Comparison of ENCODE assay signal across 8 mouse cellular contexts in the genomic region with DNA sequence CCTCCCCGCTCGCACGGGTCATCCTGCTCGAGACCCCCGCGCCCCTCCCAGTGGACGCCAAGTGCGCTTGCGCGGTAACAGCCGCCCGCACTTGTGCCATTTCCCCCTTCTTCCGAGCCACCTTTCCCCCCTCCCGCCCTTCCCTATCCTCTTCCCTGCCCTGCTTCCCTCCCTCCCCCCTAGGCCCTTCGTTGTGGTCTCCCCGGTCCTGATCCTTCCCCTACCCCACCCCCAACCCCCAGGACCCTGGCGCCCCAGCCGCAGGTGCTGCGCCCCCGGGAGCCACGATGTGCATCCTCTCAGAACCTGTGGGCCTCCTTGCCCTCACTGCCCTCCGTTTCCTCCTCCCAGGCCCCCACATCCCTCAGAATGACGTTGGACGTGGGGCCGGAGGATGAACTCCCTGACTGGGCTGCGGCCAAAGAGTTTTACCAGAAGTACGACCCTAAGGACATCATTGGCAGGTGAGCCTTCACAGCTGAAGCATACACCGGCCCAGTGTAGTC. TPM values are rescaled to one million over a fixed set of nuclear protein-coding genes. Genes with fewer than 3 reads are reported as not detected.
DNase-seq lines count a peak whose midpoint lies in the region; ATAC-seq and TF ChIP-seq lines count a peak whose summit lies in the region.

No protein-coding gene starts in this region.

- WGBS in cerebellum, adult 2 months: under 1% methylated on average over 26 of the region's 28 CpGs
- WGBS in thymus, adult 2 months: 1% methylated on average over 26 of the region's 28 CpGs
- under 1% methylated on average over 23 of the region's 28 CpGs for WGBS in heart, postnatal 0 days
- WGBS in liver, postnatal 0 days (ENCODE audit: insufficient replicate concordance): 2% methylated on average over 26 of the region's 28 CpGs

- peak overlapping the region; percentile 73 for H3K4me3 ChIP-seq in cerebellum, adult 2 months (replicated peaks; ENCODE audit: insufficient read depth, low read depth, low read length)
- H3K4me3 ChIP-seq in thymus, adult 2 months (ENCODE audit: control insufficient read depth, insufficient read depth, low read length): peak overlapping the region; percentile 70
- H3K4me3 ChIP-seq in heart, postnatal 0 days (ENCODE audit: low read depth, low read length): peak overlapping the region; percentile 80
- peak overlapping the region; percentile 85 for H3K4me3 ChIP-seq in liver, postnatal 0 days (ENCODE audit: low read depth, low read length)

- H3K9ac ChIP-seq in heart, postnatal 0 days (replicated peaks; ENCODE audit: low read depth, low read length): peak overlapping the region; percentile 83
- H3K9ac ChIP-seq in liver, postnatal 0 days (replicated peaks): peak overlapping the region; percentile 89

- peaks cover 5% of the 10 kb centered on the region; the same call in 1 of the 2 replicates for H3K4me1 ChIP-seq in cerebellum, adult 2 months (ENCODE audit: control insufficient read depth, insufficient read depth, low read length)
- H3K4me1 ChIP-seq in thymus, adult 2 months (replicated peaks; ENCODE audit: control insufficient read depth, insufficient read depth, low read length): peaks cover 10% of the 10 kb centered on the region
- H3K4me1 ChIP-seq in heart, postnatal 0 days (ENCODE audit: control insufficient read depth, insufficient read depth): peaks cover 18% of the 10 kb centered on the region
- peaks cover 18% of the 10 kb centered on the region for H3K4me1 ChIP-seq in liver, postnatal 0 days (ENCODE audit: insufficient read depth)

- H3K4me2 ChIP-seq in heart, postnatal 0 days (ENCODE audit: low read depth, low read length): peak overlapping the region; percentile 97
- H3K4me2 ChIP-seq in liver, postnatal 0 days (ENCODE audit: low read depth, low read length): peak overlapping the region; percentile 97

- peaks cover 11% of the 10 kb centered on the region; the same call in 1 of the 2 replicates for H3K36me3 ChIP-seq in thymus, adult 2 months (ENCODE audit: control insufficient read depth, insufficient read depth, low read length)
- peaks cover 20% of the 10 kb centered on the region for H3K36me3 ChIP-seq in heart, postnatal 0 days (replicated peaks; ENCODE audit: control insufficient read depth, insufficient read depth, low read length)
- H3K36me3 ChIP-seq in liver, postnatal 0 days (replicated peaks; ENCODE audit: insufficient read depth, low read length): peaks cover 18% of the 10 kb centered on the region

- H3K27ac ChIP-seq in cerebellum, adult 2 months (ENCODE audit: insufficient read depth, low read length): peak overlapping the region; percentile 68
- H3K27ac ChIP-seq in thymus, adult 2 months (ENCODE audit: control insufficient read depth, insufficient read depth, low read length): peak overlapping the region; percentile 13; the same call in 1 of the 2 replicates
- H3K27ac ChIP-seq in heart, postnatal 0 days (ENCODE audit: low read depth): peak overlapping the region; percentile 73
- peak overlapping the region; percentile 86 for H3K27ac ChIP-seq in liver, postnatal 0 days (ENCODE audit: low read depth)

- no peaks in the 10 kb centered on the region for H3K9me3 ChIP-seq in heart, postnatal 0 days (replicated peaks; ENCODE audit: control insufficient read depth, low read length)
- H3K9me3 ChIP-seq in liver, postnatal 0 days (ENCODE audit: low read length): no peaks in the 10 kb centered on the region

- ATAC-seq in heart, postnatal 0 days (ENCODE audit: insufficient read depth, low read depth): no peak
- peak; percentile 35 for ATAC-seq in liver, postnatal 0 days
- ATAC-seq in megakaryocyte progenitor cell, adult 5-6 weeks (replicated peaks; ENCODE audit: poor library complexity): no peak

- H3K27me3 ChIP-seq in cerebellum, adult 2 months (ENCODE audit: control insufficient read depth, insufficient read depth, low read length): no peaks in the 10 kb centered on the region
- no peaks in the 10 kb centered on the region for H3K27me3 ChIP-seq in thymus, adult 2 months (ENCODE audit: control insufficient read depth, insufficient read depth, low read length)
- no peaks in the 10 kb centered on the region for H3K27me3 ChIP-seq in heart, postnatal 0 days (ENCODE audit: control insufficient read depth, insufficient read depth, low read length)
- no peaks in the 10 kb centered on the region for H3K27me3 ChIP-seq in liver, postnatal 0 days (ENCODE audit: insufficient read depth, low read length)

- TF ChIP-seq CTCF in cerebellum, adult 2 months (IDR thresholded peaks at IDR 0.05; ENCODE audit: borderline replicate concordance, insufficient read depth, low read depth, low read length): no peak
- no peak for TF ChIP-seq CTCF in thymus, adult 2 months (IDR thresholded peaks at IDR 0.05; ENCODE audit: borderline replicate concordance, control insufficient read depth, extremely low read depth, insufficient read depth, low read length, poor library complexity)
- no peak for TF ChIP-seq CTCF in heart, postnatal 0 days (IDR thresholded peaks at IDR 0.05; ENCODE audit: low read depth)
- no peak for TF ChIP-seq CTCF in liver, postnatal 0 days (IDR thresholded peaks at IDR 0.05; ENCODE audit: low read depth)

- TF ChIP-seq POLR2A in cerebellum, adult 2 months (IDR thresholded peaks at IDR 0.05; ENCODE audit: borderline replicate concordance, insufficient read depth, low read length): no peak
- TF ChIP-seq POLR2A in thymus, adult 2 months (IDR thresholded peaks at IDR 0.05; ENCODE audit: control insufficient read depth, extremely low read depth, insufficient read depth, low read length, poor library complexity): no peak

- DNase-seq in cerebellum, adult 2 months: peak; percentile 52 to 54
- DNase-seq in cerebellum, postnatal 4 days (ENCODE audit: low spot score in 2 of 2): no peak
- peak; percentile 41 for DNase-seq in thymus, adult 2 months
- DNase-seq in thymus, postnatal 0 days (ENCODE audit: low spot score): no peak
- DNase-seq in heart, postnatal 0 days (ENCODE audit: low spot score): no peak
- no peak for DNase-seq in liver, postnatal 0 days
- no peak for DNase-seq in layer of hippocampus, postnatal 14 days (ENCODE audit: low spot score in 2 of 2)

- TF ChIP-seq EP300 in heart, postnatal 0 days (IDR thresholded peaks at IDR 0.05; ENCODE audit: low read depth): no peak
- no peak for TF ChIP-seq EP300 in liver, postnatal 0 days (IDR thresholded peaks at IDR 0.05; ENCODE audit: low read depth)

RNA-seq across cellular contexts. Expression of a gene that starts 0.4 kb away (rescaled TPM):
- polyA plus RNA-seq in cerebellum, adult 2 months (2012; rRNA removed): 159 and 161 TPM in 2 replicates
- polyA plus RNA-seq in thymus, adult 2 months (2012; rRNA removed): 193 and 202 TPM in 2 replicates
- 55.2 and 62.1 TPM in 2 replicates for polyA plus RNA-seq in thymus, postnatal 0 days (2015; fragmentation: Nextera tagmentation; extraction: Ambion mirVana)
- total RNA-seq in heart, postnatal 0 days (2014; rRNA removed; ENCODE audit: low replicate concordance): 27.3 and 44.1 TPM in 2 replicates
- 22.2 and 23.1 TPM in 2 replicates for polyA plus RNA-seq in heart, postnatal 0 days (2015; fragmentation: Nextera tagmentation; extraction: Ambion mirVana)
- polyA plus RNA-seq in liver, postnatal 0 days (2015; fragmentation: Nextera tagmentation; extraction: Ambion mirVana): 14.5 and 17.0 TPM in 2 replicates
- 10 to 100 TPM; 79.5 to 83.7 TPM for total RNA-seq in layer of hippocampus, postnatal 14 days (2021)
- 27.1 and 32.3 TPM in 2 replicates for total RNA-seq in megakaryocyte progenitor cell, adult 5-6 weeks (2015)
- 26.7 and 29.2 TPM in 2 replicates for total RNA-seq in megakaryocyte progenitor cell, adult 5-6 weeks (2017)

RNA-seq across cellular contexts. Expression of a gene that starts 12.4 kb away (rescaled TPM):
- not detected in 2 replicates for polyA plus RNA-seq in cerebellum, adult 2 months (2012; rRNA removed)
- polyA plus RNA-seq in thymus, adult 2 months (2012; rRNA removed): 12.5 and 12.8 TPM in 2 replicates
- 10.8 and 16.1 TPM in 2 replicates for polyA plus RNA-seq in thymus, postnatal 0 days (2015; fragmentation: Nextera tagmentation; extraction: Ambion mirVana)
- total RNA-seq in heart, postnatal 0 days (2014; rRNA removed; ENCODE audit: low replicate concordance): not detected in 2 replicates
- polyA plus RNA-seq in heart, postnatal 0 days (2015; fragmentation: Nextera tagmentation; extraction: Ambion mirVana): 2.6 and 3.3 TPM in 2 replicates
- 3.3 and 3.5 TPM in 2 replicates for polyA plus RNA-seq in liver, postnatal 0 days (2015; fragmentation: Nextera tagmentation; extraction: Ambion mirVana)
- total RNA-seq in layer of hippocampus, postnatal 14 days (2021): 1 to 10 TPM in 1 of 2 experiments, under 1 TPM in 1; 0.94 to 2.2 TPM
- 1.7 TPM in 1 of 2 replicates, not detected in the other for total RNA-seq in megakaryocyte progenitor cell, adult 5-6 weeks (2015)
- 2.3 and 2.5 TPM in 2 replicates for total RNA-seq in megakaryocyte progenitor cell, adult 5-6 weeks (2017)

RNA-seq across cellular contexts. Expression of a gene that starts 14.8 kb away (rescaled TPM):
- 10.1 and 12.2 TPM in 2 replicates for polyA plus RNA-seq in cerebellum, adult 2 months (2012; rRNA removed)
- 1.5 and 2.9 TPM in 2 replicates for polyA plus RNA-seq in thymus, adult 2 months (2012; rRNA removed)
- polyA plus RNA-seq in thymus, postnatal 0 days (2015; fragmentation: Nextera tagmentation; extraction: Ambion mirVana): 2.8 and 3.5 TPM in 2 replicates
- total RNA-seq in heart, postnatal 0 days (2014; rRNA removed; ENCODE audit: low replicate concordance): 9.9 and 15.0 TPM in 2 replicates
- 16.0 and 17.6 TPM in 2 replicates for polyA plus RNA-seq in heart, postnatal 0 days (2015; fragmentation: Nextera tagmentation; extraction: Ambion mirVana)
- polyA plus RNA-seq in liver, postnatal 0 days (2015; fragmentation: Nextera tagmentation; extraction: Ambion mirVana): 4.4 and 4.7 TPM in 2 replicates
- 10 to 100 TPM in 1 of 2 experiments, 1 to 10 TPM in 1; 9.3 to 12.4 TPM for total RNA-seq in layer of hippocampus, postnatal 14 days (2021)
- total RNA-seq in megakaryocyte progenitor cell, adult 5-6 weeks (2015): 1.8 and 2.2 TPM in 2 replicates
- 2.5 and 3.1 TPM in 2 replicates for total RNA-seq in megakaryocyte progenitor cell, adult 5-6 weeks (2017)

RNA-seq across cellular contexts. Expression of a gene that starts 15.0 kb away (rescaled TPM):
- polyA plus RNA-seq in cerebellum, adult 2 months (2012; rRNA removed): 53.7 and 56.2 TPM in 2 replicates
- 65.9 and 67.4 TPM in 2 replicates for polyA plus RNA-seq in thymus, adult 2 months (2012; rRNA removed)
- polyA plus RNA-seq in thymus, postnatal 0 days (2015; fragmentation: Nextera tagmentation; extraction: Ambion mirVana): 42.5 and 44.3 TPM in 2 replicates
- 20.7 and 26.6 TPM in 2 replicates for total RNA-seq in heart, postnatal 0 days (2014; rRNA removed; ENCODE audit: low replicate concordance)
- 21.3 and 23.1 TPM in 2 replicates for polyA plus RNA-seq in heart, postnatal 0 days (2015; fragmentation: Nextera tagmentation; extraction: Ambion mirVana)
- 10.3 and 12.4 TPM in 2 replicates for polyA plus RNA-seq in liver, postnatal 0 days (2015; fragmentation: Nextera tagmentation; extraction: Ambion mirVana)
- total RNA-seq in layer of hippocampus, postnatal 14 days (2021): 10 to 100 TPM; 69.9 to 72.1 TPM
- 11.7 and 16.5 TPM in 2 replicates for total RNA-seq in megakaryocyte progenitor cell, adult 5-6 weeks (2015)
- 36.9 and 41.9 TPM in 2 replicates for total RNA-seq in megakaryocyte progenitor cell, adult 5-6 weeks (2017)

RNA-seq across cellular contexts. Expression of a gene that starts 42.0 kb away (rescaled TPM):
- 22.4 and 22.7 TPM in 2 replicates for polyA plus RNA-seq in cerebellum, adult 2 months (2012; rRNA removed)
- 27.7 and 33.1 TPM in 2 replicates for polyA plus RNA-seq in thymus, adult 2 months (2012; rRNA removed)
- 6.6 and 7.0 TPM in 2 replicates for polyA plus RNA-seq in thymus, postnatal 0 days (2015; fragmentation: Nextera tagmentation; extraction: Ambion mirVana)
- 16.8 and 22.0 TPM in 2 replicates for total RNA-seq in heart, postnatal 0 days (2014; rRNA removed; ENCODE audit: low replicate concordance)
- polyA plus RNA-seq in heart, postnatal 0 days (2015; fragmentation: Nextera tagmentation; extraction: Ambion mirVana): 6.9 and 11.3 TPM in 2 replicates
- 1.8 and 2.0 TPM in 2 replicates for polyA plus RNA-seq in liver, postnatal 0 days (2015; fragmentation: Nextera tagmentation; extraction: Ambion mirVana)
- 10 to 100 TPM; 21.3 to 22.6 TPM for total RNA-seq in layer of hippocampus, postnatal 14 days (2021)
- total RNA-seq in megakaryocyte progenitor cell, adult 5-6 weeks (2015): 5.4 and 8.4 TPM in 2 replicates
- total RNA-seq in megakaryocyte progenitor cell, adult 5-6 weeks (2017): 8.5 and 11.3 TPM in 2 replicates

Comparison
In these comparisons a context has a peak if more than half of its experiments do, and no peak if none do; other contexts are left out.
1. DNase-seq: peak in cerebellum, adult 2 months (2 of 2) and thymus, adult 2 months (single experiment); none in cerebellum, postnatal 4 days (0 of 2), thymus, postnatal 0 days (single experiment), heart, postnatal 0 days (single experiment), liver, postnatal 0 days (single experiment) and layer of hippocampus, postnatal 14 days (0 of 2).
2. H3K27ac ChIP-seq: peak in every context shown above with its lines; median percentile 86 in liver, postnatal 0 days; 73 in heart, postnatal 0 days; 68 in cerebellum, adult 2 months; 13 in thymus, adult 2 months.
3. Peak in every context shown above with its lines, with median percentiles within 50 percentile points of each other: H3K4me3 ChIP-seq.